Mouse (Mus musculus): ENCODE results near the gene Bglap2. TPM values are rescaled to one million over a fixed set of nuclear protein-coding genes. Genes with fewer than 3 reads are reported as not detected.
"Not testable (repeated sequence)": the region's sequence is repeated elsewhere in the genome, so short reads cannot be mapped to it uniquely, and the experiment has no call there.

Bglap2 gene
- polyA plus RNA-seq (2011; ENCODE audit: insufficient read depth, insufficient read length, low replicate concordance, missing spikeins) = 13.5 and 129 TPM in 2 replicates

GRCm38 (mm10) chr3:88378599-88378998, at the start of gene Bglap2:
Gene Bglap2, minus strand, starts transcription at chr3:88378699.
- not testable (repeated sequence) for H3K4me3 ChIP-seq (replicated peaks; ENCODE audit: control insufficient read depth, low read depth, low read length); H3K4me1 ChIP-seq (ENCODE audit: control insufficient read depth, insufficient read depth, low read length); H3K27ac ChIP-seq (ENCODE audit: control insufficient read depth, insufficient read depth, low read depth, low read length, poor library complexity)
- 61% methylated on average over 5 of the region's 5 CpGs for WGBS

- 47% methylated on average over 4 of the region's 4 CpGs for WGBS
Observed at GRCm38 (mm10) chr3:88427342-88427905, 48.9 kb upstream of the Bglap2 start.

GRCm38 (mm10) chr3:88425708-88426420, 47.4 kb upstream of the Bglap2 start:
- H3K4me3 ChIP-seq (replicated peaks; ENCODE audit: control insufficient read depth, low read depth, low read length) = no peak overlapping the region
- H3K4me1 ChIP-seq (ENCODE audit: control insufficient read depth, insufficient read depth, low read length) = peaks cover 5% of the 10 kb centered on the region
- no peak for TF ChIP-seq POLR2A (IDR thresholded peaks at IDR 0.05; ENCODE audit: borderline replicate concordance, control insufficient read depth, low read depth, low read length)
- no peak for TF ChIP-seq CTCF (IDR thresholded peaks at IDR 0.05; ENCODE audit: control insufficient read depth, insufficient read depth, low read length)
- WGBS = 72% methylated on average over 10 of the region's 10 CpGs
- H3K27ac ChIP-seq (ENCODE audit: control insufficient read depth, insufficient read depth, low read depth, low read length, poor library complexity) = no peak overlapping the region

More at GRCm38 (mm10) chr3:88427342-88427905, 48.9 kb upstream of the Bglap2 start:
- Histone ChIP-seq H3K4me3 (replicated peaks; ENCODE audit: control insufficient read depth, low read depth, low read length) (no peak overlapping the region), H3K4me1 (ENCODE audit: control insufficient read depth, insufficient read depth, low read length) (no peaks in the 10 kb centered on the region; the same call in 1 of the 2 replicates), H3K27ac (ENCODE audit: control insufficient read depth, insufficient read depth, low read depth, low read length, poor library complexity) (no peak overlapping the region)
- no peak for TF ChIP-seq CTCF (IDR thresholded peaks at IDR 0.05; ENCODE audit: control insufficient read depth, insufficient read depth, low read length)
- TF ChIP-seq POLR2A (IDR thresholded peaks at IDR 0.05; ENCODE audit: borderline replicate concordance, control insufficient read depth, low read depth, low read length) = no peak

GRCm38 (mm10) chr3:88425330-88425689, 46.8 kb upstream of the Bglap2 start:
- TF ChIP-seq CTCF (IDR thresholded peaks at IDR 0.05; ENCODE audit: control insufficient read depth, insufficient read depth, low read length) (no peak), POLR2A (IDR thresholded peaks at IDR 0.05; ENCODE audit: borderline replicate concordance, control insufficient read depth, low read depth, low read length) (no peak)
- H3K4me1 ChIP-seq (ENCODE audit: control insufficient read depth, insufficient read depth, low read length) = peaks cover 5% of the 10 kb centered on the region
- 22% methylated on average over 2 of the region's 2 CpGs for WGBS
- H3K4me3 ChIP-seq (replicated peaks; ENCODE audit: control insufficient read depth, low read depth, low read length) = peak overlapping the region; percentile 66
- H3K27ac ChIP-seq (ENCODE audit: control insufficient read depth, insufficient read depth, low read depth, low read length, poor library complexity) = no peak overlapping the region

- WGBS = under 1% methylated on average over 35 of the region's 35 CpGs
- Histone ChIP-seq H3K4me1 (ENCODE audit: control insufficient read depth, insufficient read depth, low read length) (peaks cover 5% of the 10 kb centered on the region), H3K27ac (ENCODE audit: control insufficient read depth, insufficient read depth, low read depth, low read length, poor library complexity) (peak within 1 kb of the TSS; percentile 45), H3K4me3 (replicated peaks; ENCODE audit: control insufficient read depth, low read depth, low read length) (peak within 1 kb of the TSS; percentile 66)
- peak; percentile 66; the same call in 1 of the 2 replicates for TF ChIP-seq POLR2A (IDR thresholded peaks at IDR 0.05; ENCODE audit: borderline replicate concordance, control insufficient read depth, low read depth, low read length)
- no peak for TF ChIP-seq CTCF (IDR thresholded peaks at IDR 0.05; ENCODE audit: control insufficient read depth, insufficient read depth, low read length)
Observed at GRCm38 (mm10) chr3:88424605-88425329, 46.3 kb upstream of the Bglap2 start, which contains the start of gene Slc25a44. Gene Slc25a44, minus strand, starts transcription at chr3:88425139.

GRCm38 (mm10) chr3:88422020-88422720, 43.7 kb upstream of the Bglap2 start:
- TF ChIP-seq CTCF (IDR thresholded peaks at IDR 0.05; ENCODE audit: control insufficient read depth, insufficient read depth, low read length) (0 out of 2 replicates have a peak, but pooled peaks have one; percentile 13), POLR2A (IDR thresholded peaks at IDR 0.05; ENCODE audit: borderline replicate concordance, control insufficient read depth, low read depth, low read length) (no peak)
- Histone ChIP-seq H3K4me1 (ENCODE audit: control insufficient read depth, insufficient read depth, low read length) (peaks cover 5% of the 10 kb centered on the region), H3K4me3 (replicated peaks; ENCODE audit: control insufficient read depth, low read depth, low read length) (no peak overlapping the region), H3K27ac (ENCODE audit: control insufficient read depth, insufficient read depth, low read depth, low read length, poor library complexity) (peak overlapping the region; percentile 95)
- 53% methylated on average over 9 of the region's 9 CpGs for WGBS

- H3K27ac ChIP-seq (ENCODE audit: control insufficient read depth, insufficient read depth, low read depth, low read length, poor library complexity) = no peak overlapping the region
Observed at GRCm38 (mm10) chr3:88420771-88421170, 42.3 kb upstream of the Bglap2 start.

GRCm38 (mm10) chr3:88418016-88418415, 39.5 kb upstream of the Bglap2 start:
- Histone ChIP-seq H3K4me3 (replicated peaks; ENCODE audit: control insufficient read depth, low read depth, low read length) (no peak overlapping the region), H3K27ac (ENCODE audit: control insufficient read depth, insufficient read depth, low read depth, low read length, poor library complexity) (no peak overlapping the region), H3K4me1 (ENCODE audit: control insufficient read depth, insufficient read depth, low read length) (peaks cover 5% of the 10 kb centered on the region)
- TF ChIP-seq POLR2A (IDR thresholded peaks at IDR 0.05; ENCODE audit: borderline replicate concordance, control insufficient read depth, low read depth, low read length) (no peak), CTCF (IDR thresholded peaks at IDR 0.05; ENCODE audit: control insufficient read depth, insufficient read depth, low read length) (no peak)
- 88% methylated on average over 6 of the region's 6 CpGs for WGBS

More at GRCm38 (mm10) chr3:88420771-88421170, 42.3 kb upstream of the Bglap2 start:
- Histone ChIP-seq H3K4me1 (ENCODE audit: control insufficient read depth, insufficient read depth, low read length) (peaks cover 5% of the 10 kb centered on the region), H3K4me3 (replicated peaks; ENCODE audit: control insufficient read depth, low read depth, low read length) (no peak overlapping the region)
- WGBS = 92% methylated on average over 19 of the region's 19 CpGs
- no peak for TF ChIP-seq CTCF (IDR thresholded peaks at IDR 0.05; ENCODE audit: control insufficient read depth, insufficient read depth, low read length)
- no peak for TF ChIP-seq POLR2A (IDR thresholded peaks at IDR 0.05; ENCODE audit: borderline replicate concordance, control insufficient read depth, low read depth, low read length)

Data from bone marrow, adult 2 months (tissue).